Mouse (Mus musculus) kidney, embryonic 15.5 days (tissue): ENCODE results near the gene Wdr74. TPM values are rescaled to one million over a fixed set of nuclear protein-coding genes. Genes with fewer than 3 reads are reported as not detected.

Source experiments
- ATAC-seq: fragments of 200-750 bp; cut with Nextera tagmentation; replicated peaks from 2 replicates; pipeline ENCODE4 v1.8.0; 2017; ENCODE audit warnings: moderate TSS enrichment; ENCODE audit not compliant: low FRiP score
- H3K27ac ChIP-seq: fragments of 300-500 bp; sonication (generic); 2 replicates; pipeline ENCODE4 v1.5.1; 2015; ENCODE audit warnings: mild to moderate bottlenecking, inconsistent platforms
- H3K27me3 ChIP-seq: fragments of 300-500 bp; sonication (generic); 2 replicates; pipeline ENCODE4 v1.6.1; 2015; ENCODE audit warnings: inconsistent platforms
- H3K36me3 ChIP-seq: fragments of 300-500 bp; sonication (generic); 2 replicates; pipeline ENCODE4 v1.6.1; 2015; ENCODE audit warnings: inconsistent platforms
- H3K4me1 ChIP-seq: fragments of 300-500 bp; sonication (generic); 2 replicates; pipeline ENCODE4 v1.6.1; 2015; ENCODE audit warnings: inconsistent platforms
- H3K4me2 ChIP-seq: fragments of 300-500 bp; sonication (generic); 2 replicates; pipeline ENCODE4 v1.6.1; 2015; ENCODE audit warnings: moderate library complexity, mild to moderate bottlenecking, inconsistent platforms
- H3K4me3 ChIP-seq: fragments of 300-500 bp; sonication (generic); replicated peaks from 2 replicates; pipeline ENCODE4 v1.5.1; 2015; ENCODE audit warnings: mild to moderate bottlenecking, inconsistent platforms
- H3K9ac ChIP-seq: fragments of 300-500 bp; sonication (generic); 2 replicates; pipeline ENCODE4 v1.6.1; 2015; ENCODE audit warnings: mild to moderate bottlenecking, inconsistent platforms
- H3K9me3 ChIP-seq: fragments of 300-500 bp; sonication (generic); replicated peaks from 2 replicates; pipeline ENCODE4 v1.6.1; 2016; ENCODE audit warnings: inconsistent platforms
- WGBS: fragments of 180-500 bp; shearing (Covaris S2); methylation state at CpG from one replicate; pipeline ENCODE4 v1.1.7; 2015; ENCODE audit warnings: mixed read lengths; 5-methylcytosine and 5-hydroxymethylcytosine counted together
- polyA plus RNA-seq: library from polyadenylated mRNA; unstranded; fragments of >200 nt; fragmentation: Nextera tagmentation; extraction: Ambion mirVana; gene quantifications from 2 replicates; pipeline ENCODE4 v1.2.1, GENCODE M21; 2015

Gene Wdr74
- polyA plus RNA-seq, 1 experiment from 2014 or later = 94.2 TPM

DNA sequence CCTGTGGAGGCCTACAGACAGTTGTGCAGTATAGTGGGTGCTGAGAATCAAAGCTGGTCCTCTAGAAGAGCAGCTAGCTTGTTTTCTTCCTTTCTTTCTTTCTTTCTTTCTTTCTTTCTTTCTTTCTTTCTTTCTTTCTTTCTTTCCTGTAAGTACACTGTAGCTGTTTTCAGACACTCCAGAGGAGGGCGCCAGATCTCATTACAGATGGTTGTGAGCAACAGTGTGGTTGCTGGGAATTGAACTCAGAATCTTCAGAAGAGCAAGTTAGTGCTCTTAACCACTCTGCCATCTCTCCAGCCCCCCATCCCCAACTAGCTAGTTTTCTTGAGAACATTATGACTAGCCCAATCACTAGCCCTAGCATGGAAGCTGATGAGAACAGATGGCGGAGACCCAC is 25.1 kb downstream of the Wdr74 start:
- no peak overlapping the region for H3K9ac ChIP-seq
- H3K4me3 ChIP-seq = no peak overlapping the region
- peaks cover 3% of the 10 kb centered on the region for H3K9me3 ChIP-seq
- H3K36me3 ChIP-seq = peaks cover 42% of the 10 kb centered on the region
- WGBS = 93% methylated on average over 2 of the region's 2 CpGs
- ATAC-seq = no peak
- no peak overlapping the region for H3K4me2 ChIP-seq
- H3K4me1 ChIP-seq = peaks cover 16% of the 10 kb centered on the region
- H3K27ac ChIP-seq = no peak overlapping the region
- H3K27me3 ChIP-seq = no peaks in the 10 kb centered on the region

DNA sequence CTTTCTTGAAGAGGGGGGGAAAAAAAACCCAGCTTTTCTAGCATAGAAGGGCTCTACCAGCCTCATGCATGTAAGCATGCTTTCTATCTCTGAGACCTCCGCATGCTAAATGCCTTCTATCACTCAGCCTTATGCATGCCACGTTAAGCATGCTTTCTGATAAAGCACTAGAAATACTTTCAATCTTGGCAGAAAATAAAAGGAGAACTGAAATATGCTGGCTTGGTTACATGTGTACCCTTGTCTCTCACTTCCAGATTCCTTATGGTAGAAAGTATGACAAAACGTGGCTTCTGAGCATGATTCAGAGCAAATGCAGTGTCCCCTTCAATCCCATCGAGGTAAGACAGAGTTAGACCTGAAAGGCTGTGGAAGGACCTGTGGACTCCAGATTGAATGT is 27.6 kb downstream of the Wdr74 start:
- Histone ChIP-seq H3K27me3 (no peaks in the 10 kb centered on the region), H3K4me2 (no peak overlapping the region), H3K27ac (no peak overlapping the region), H3K36me3 (peaks cover 66% of the 10 kb centered on the region), H3K9ac (no peak overlapping the region), H3K4me1 (peaks cover 6% of the 10 kb centered on the region), H3K4me3 (no peak overlapping the region), H3K9me3 (peaks cover 3% of the 10 kb centered on the region)
- no peak for ATAC-seq
- 95% methylated on average over 4 of the region's 4 CpGs for WGBS

DNA sequence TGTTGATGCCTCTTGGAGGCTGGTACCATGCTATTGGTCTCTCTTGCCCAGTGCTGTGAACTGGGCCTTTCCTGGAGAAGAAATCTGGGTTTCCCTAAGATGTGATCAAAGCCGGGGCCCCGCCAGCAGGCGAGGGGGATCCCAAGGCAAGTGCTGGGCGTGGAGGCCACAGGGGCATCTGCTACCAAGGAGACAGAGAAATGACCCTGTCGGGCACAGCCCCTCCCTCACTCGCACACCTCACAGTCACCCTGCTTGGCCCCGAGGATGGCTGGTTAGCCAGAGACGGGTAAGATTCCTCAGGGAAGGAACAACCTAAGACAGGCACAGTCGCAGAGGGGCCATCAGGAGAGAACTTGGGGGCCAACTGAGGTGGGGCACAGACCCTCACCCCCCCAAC is 29.9 kb downstream of the Wdr74 start:
- 96% methylated on average over 9 of the region's 9 CpGs for WGBS

DNA sequence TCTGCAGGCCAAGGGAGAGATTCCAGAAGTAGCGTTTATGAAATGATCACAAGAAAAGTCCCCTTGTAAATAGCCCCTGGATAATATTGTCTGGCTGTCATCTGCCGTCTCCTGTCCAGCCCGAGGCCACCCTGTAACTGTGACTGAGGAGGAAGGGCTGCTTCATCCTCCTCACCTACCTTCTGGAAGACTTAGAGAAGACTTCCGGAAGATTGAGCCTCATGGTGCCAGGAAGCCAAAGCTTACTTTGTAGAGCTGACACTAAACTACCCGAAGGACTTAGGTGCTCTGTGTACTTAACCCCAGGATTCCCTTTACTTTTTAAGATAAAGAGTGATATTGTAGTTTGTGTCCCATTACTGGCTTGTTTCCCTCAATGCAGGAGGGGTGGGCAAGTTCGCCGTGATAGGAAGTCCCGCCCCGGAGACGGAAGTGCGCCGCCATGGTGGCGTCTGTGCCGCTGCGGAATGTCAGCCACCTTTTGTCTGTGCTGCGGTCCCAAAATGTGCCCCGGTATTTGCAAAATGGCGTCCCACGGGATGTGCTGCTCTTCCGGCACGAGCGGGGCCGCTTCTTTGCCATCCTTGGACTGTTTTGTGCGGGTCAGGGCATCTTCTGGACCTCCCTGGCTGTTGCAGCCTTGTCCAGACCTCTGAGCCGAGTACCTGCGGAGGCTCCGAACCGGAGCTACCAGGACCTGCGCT is 35.1 kb downstream of the Wdr74 start, which contains the start of gene Tmem223:
TSS of gene Tmem223 (plus strand) at position 430 of the 704 bp plus-strand sequence.
- Histone ChIP-seq H3K27ac (peak within 1 kb of the TSS; percentile 93), H3K9me3 (no peaks in the 10 kb centered on the region), H3K4me2 (peak within 1 kb of the TSS; percentile 71), H3K36me3 (peaks cover 68% of the 10 kb centered on the region), H3K9ac (peak within 1 kb of the TSS; percentile 94), H3K4me1 (peaks cover 36% of the 10 kb centered on the region), H3K27me3 (no peaks in the 10 kb centered on the region), H3K4me3 (peak within 1 kb of the TSS; percentile 77)
- WGBS = 19% methylated on average over 29 of the region's 29 CpGs
- 0 out of 2 replicates have a peak, but pooled peaks have one; percentile 26 for ATAC-seq

More for the DNA sequence above, 29.9 kb downstream of the Wdr74 start:
- H3K4me1 ChIP-seq = peaks cover 6% of the 10 kb centered on the region
- peaks cover 3% of the 10 kb centered on the region for H3K9me3 ChIP-seq
- H3K4me3 ChIP-seq = no peak overlapping the region
- H3K9ac ChIP-seq = no peak overlapping the region
- no peak overlapping the region for H3K27ac ChIP-seq
- peaks cover 88% of the 10 kb centered on the region for H3K36me3 ChIP-seq
- no peak for ATAC-seq
- H3K4me2 ChIP-seq = no peak overlapping the region
- no peaks in the 10 kb centered on the region for H3K27me3 ChIP-seq

- Histone ChIP-seq H3K36me3 (peaks cover 54% of the 10 kb centered on the region), H3K4me2 (peak overlapping the region; percentile 75), H3K4me3 (peak overlapping the region; percentile 68), H3K27ac (peak overlapping the region; percentile 98; the same call in 1 of the 2 replicates), H3K9me3 (no peaks in the 10 kb centered on the region), H3K4me1 (peaks cover 42% of the 10 kb centered on the region), H3K9ac (peak overlapping the region; percentile 85; the same call in 1 of the 2 replicates), H3K27me3 (no peaks in the 10 kb centered on the region)
- 80% methylated on average over 5 of the region's 5 CpGs for WGBS
- no peak for ATAC-seq
These were observed 37.4 kb downstream of the Wdr74 start for GRCm38 (mm10) chr19:8772996-8773395.

DNA sequence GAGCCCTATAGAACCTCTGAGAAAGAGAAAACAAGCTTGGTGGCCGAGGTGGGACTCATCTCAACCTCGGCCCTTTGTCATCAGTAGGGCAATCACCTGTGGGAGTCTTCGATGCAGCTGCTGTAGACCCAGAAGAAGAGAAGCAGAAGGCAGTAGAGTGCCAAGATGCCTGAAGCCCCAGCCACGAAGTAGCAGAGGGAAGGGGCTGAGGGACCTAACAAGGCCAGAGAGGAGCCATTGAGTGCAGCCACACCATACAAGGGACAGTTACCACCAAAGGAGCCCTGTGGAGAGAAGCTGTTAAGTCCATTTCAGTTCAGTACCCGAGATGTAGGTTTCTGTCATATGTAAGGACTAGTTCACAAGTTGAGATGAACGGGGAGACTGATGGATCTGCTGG is 37.8 kb downstream of the Wdr74 start:
- Histone ChIP-seq H3K4me3 (peak overlapping the region; percentile 68), H3K27ac (peak overlapping the region; percentile 98), H3K4me2 (peak overlapping the region; percentile 75), H3K36me3 (peaks cover 54% of the 10 kb centered on the region), H3K9me3 (no peaks in the 10 kb centered on the region), H3K27me3 (no peaks in the 10 kb centered on the region), H3K4me1 (peaks cover 42% of the 10 kb centered on the region), H3K9ac (peak overlapping the region; percentile 85)
- ATAC-seq = no peak
- 43% methylated on average over 6 of the region's 6 CpGs for WGBS

- ATAC-seq = peak; percentile 94
- Histone ChIP-seq H3K36me3 (peaks cover 54% of the 10 kb centered on the region), H3K9me3 (no peaks in the 10 kb centered on the region), H3K27ac (peak within 1 kb of the TSS; percentile 98), H3K27me3 (no peaks in the 10 kb centered on the region), H3K4me1 (peaks cover 42% of the 10 kb centered on the region), H3K4me2 (peak within 1 kb of the TSS; percentile 75), H3K9ac (peak within 1 kb of the TSS; percentile 85), H3K4me3 (peak within 1 kb of the TSS; percentile 68)
- WGBS = under 1% methylated on average over 68 of the region's 68 CpGs
These were observed 38.6 kb downstream of the Wdr74 start, which contains the start of gene Tmem179b for GRCm38 (mm10) chr19:8774086-8774835. TSS of gene Tmem179b (minus strand) at chr19:8774467.

GRCm38 (mm10) chr19:8774951-8775421 is 39.4 kb downstream of the Wdr74 start:
- Histone ChIP-seq H3K9ac (peak overlapping the region; percentile 85), H3K9me3 (no peaks in the 10 kb centered on the region), H3K4me2 (peak overlapping the region; percentile 75), H3K27ac (peak overlapping the region; percentile 98), H3K4me3 (peak overlapping the region; percentile 68), H3K4me1 (peaks cover 42% of the 10 kb centered on the region), H3K27me3 (no peaks in the 10 kb centered on the region), H3K36me3 (peaks cover 52% of the 10 kb centered on the region)
- ATAC-seq = peak; percentile 23; the same call in 1 of the 2 replicates
- WGBS = 4% methylated on average over 20 of the region's 20 CpGs

DNA sequence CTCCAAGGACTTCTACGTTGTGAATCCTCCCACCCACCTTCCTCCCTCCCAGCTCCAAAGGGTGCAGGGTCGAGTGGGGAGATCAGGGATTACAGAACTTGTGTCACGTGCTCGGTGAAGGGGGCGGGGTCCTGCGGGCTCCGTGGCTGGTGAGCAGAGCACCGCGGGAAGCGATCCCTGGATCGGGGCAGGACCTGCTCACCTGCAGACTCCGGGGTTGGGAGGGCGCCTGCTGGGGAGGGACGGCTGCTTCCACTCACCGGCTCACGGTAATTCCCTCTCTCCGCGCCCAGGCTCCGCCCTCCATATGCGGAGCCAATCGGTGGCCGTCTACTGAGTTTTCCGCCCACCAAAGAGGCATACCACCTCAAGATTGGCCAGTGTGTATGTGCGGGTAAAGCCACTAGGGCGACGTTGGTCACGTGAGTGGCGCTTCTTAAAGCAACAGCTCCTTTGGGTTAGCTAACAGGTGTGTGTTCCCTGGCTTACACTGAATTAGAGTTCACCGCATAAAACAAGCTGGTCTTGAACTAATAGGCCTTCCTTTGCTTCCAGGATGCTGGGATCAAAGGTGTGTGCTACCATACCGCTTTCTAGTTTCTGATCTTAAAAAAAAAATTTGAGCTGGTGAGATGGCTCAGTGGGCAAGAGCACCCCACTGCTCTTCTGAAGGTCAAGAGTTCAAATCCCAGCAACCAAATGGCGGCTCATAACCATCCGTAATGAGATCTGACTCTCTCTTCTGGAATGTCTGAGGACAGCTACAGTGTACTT is 50.6 kb downstream of the Wdr74 start, which contains the start of gene Taf6l:
TSS of gene Taf6l (minus strand) at position 410 of the 774 bp plus-strand sequence.
- no peaks in the 10 kb centered on the region for H3K9me3 ChIP-seq
- peak within 1 kb of the TSS; percentile 95 for H3K27ac ChIP-seq
- peaks cover 13% of the 10 kb centered on the region for H3K4me1 ChIP-seq
- H3K4me3 ChIP-seq = peak within 1 kb of the TSS; percentile 73
- WGBS = under 1% methylated on average over 32 of the region's 32 CpGs
- ATAC-seq = peak; percentile 99
- peak within 1 kb of the TSS; percentile 66 for H3K9ac ChIP-seq
- no peaks in the 10 kb centered on the region for H3K27me3 ChIP-seq
- H3K4me2 ChIP-seq = peak within 1 kb of the TSS; percentile 73
- H3K36me3 ChIP-seq = peaks cover 39% of the 10 kb centered on the region

DNA sequence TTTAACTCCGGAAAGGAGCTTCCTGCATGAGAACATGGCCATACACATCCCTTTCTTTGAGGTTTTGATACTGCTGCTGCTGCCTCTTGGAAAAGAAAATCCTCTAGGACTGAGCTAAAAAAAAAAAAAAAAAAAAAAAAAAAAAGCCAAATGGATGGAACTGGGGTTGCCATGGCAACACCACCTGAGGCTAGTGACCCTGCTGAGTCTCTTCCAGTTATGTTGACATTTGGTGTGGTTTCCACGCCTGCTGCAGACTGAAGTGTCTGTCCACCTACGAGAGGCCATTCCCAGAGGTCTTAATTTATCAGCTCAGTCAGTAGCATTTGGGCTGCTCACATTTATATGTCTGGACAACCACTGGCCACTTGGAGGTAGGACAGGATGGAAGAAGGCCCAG is 52.9 kb downstream of the Wdr74 start:
- ATAC-seq = no peak
- H3K27ac ChIP-seq = no peak overlapping the region
- no peak overlapping the region for H3K4me3 ChIP-seq
- peaks cover 13% of the 10 kb centered on the region for H3K4me1 ChIP-seq
- H3K9ac ChIP-seq = no peak overlapping the region
- H3K36me3 ChIP-seq = peaks cover 36% of the 10 kb centered on the region
- whole genome bisulfite sequencing = 24% methylated on average over 3 of the region's 3 CpGs
- H3K4me2 ChIP-seq = no peak overlapping the region
- H3K27me3 ChIP-seq = no peaks in the 10 kb centered on the region
- no peaks in the 10 kb centered on the region for H3K9me3 ChIP-seq

GRCm38 (mm10) chr19:8789171-8789570 is 53.5 kb downstream of the Wdr74 start:
- ATAC-seq = no peak
- 52% methylated on average over 1 of the region's 1 CpGs for WGBS
- H3K4me1 ChIP-seq = peaks cover 13% of the 10 kb centered on the region

More at GRCm38 (mm10) chr19:8789171-8789570, 53.5 kb downstream of the Wdr74 start:
- no peak overlapping the region for H3K27ac ChIP-seq
- peaks cover 37% of the 10 kb centered on the region for H3K36me3 ChIP-seq
- H3K9me3 ChIP-seq = no peaks in the 10 kb centered on the region
- H3K27me3 ChIP-seq = no peaks in the 10 kb centered on the region
- no peak overlapping the region for H3K4me2 ChIP-seq
- H3K4me3 ChIP-seq = no peak overlapping the region
- H3K9ac ChIP-seq = no peak overlapping the region
